Mouse (Mus musculus) heart, embryonic 11.5 days (tissue): ENCODE results near the gene Ntrk1. TPM values are rescaled to one million over a fixed set of nuclear protein-coding genes. Genes with fewer than 3 reads are reported as not detected.

ENCODE experiments used
- ATAC-seq: fragments of 200-750 bp; cut with Nextera tagmentation; replicated peaks from 2 replicates; pipeline ENCODE4 v1.8.0; 2017; ENCODE audit warnings: moderate library complexity; ENCODE audit not compliant: insufficient number of reproducible peaks, low FRiP score, low TSS enrichment
- H3K27ac ChIP-seq: fragments of 300-500 bp; sonication (generic); 2 replicates; pipeline ENCODE4 v1.5.1; 2014; ENCODE audit warnings: mild to moderate bottlenecking, low read depth, low read length
- H3K27me3 ChIP-seq: fragments of 300-500 bp; sonication (generic); 2 replicates; pipeline ENCODE4 v1.6.1; 2014; ENCODE audit warnings: mild to moderate bottlenecking, low read length, mixed read lengths; ENCODE audit not compliant: control insufficient read depth, insufficient read depth
- H3K36me3 ChIP-seq: fragments of 300-500 bp; sonication (generic); 2 replicates; pipeline ENCODE4 v1.6.1; 2014; ENCODE audit warnings: mild to moderate bottlenecking, low read length, moderate library complexity, mixed read lengths; ENCODE audit not compliant: control insufficient read depth, insufficient read depth
- H3K4me1 ChIP-seq: fragments of 300-500 bp; sonication (generic); 2 replicates; pipeline ENCODE4 v1.6.1; 2014; ENCODE audit warnings: low read length; ENCODE audit not compliant: control insufficient read depth, insufficient read depth
- H3K4me2 ChIP-seq: fragments of 300-500 bp; sonication (generic); 2 replicates; pipeline ENCODE4 v1.6.1; 2014; ENCODE audit warnings: mild to moderate bottlenecking, moderate library complexity
- H3K4me3 ChIP-seq: fragments of 300-500 bp; sonication (generic); 2 replicates; pipeline ENCODE4 v1.5.1; 2014; ENCODE audit warnings: low read depth, low read length
- H3K9ac ChIP-seq: fragments of 300-500 bp; sonication (generic); 2 replicates; pipeline ENCODE4 v1.6.1; 2014; ENCODE audit warnings: mild to moderate bottlenecking, low read depth, low read length, moderate library complexity
- H3K9me3 ChIP-seq: fragments of 300-500 bp; sonication (generic); replicated peaks from 2 replicates; pipeline ENCODE4 v1.6.1; 2016; ENCODE audit warnings: low read length; ENCODE audit not compliant: control insufficient read depth
- WGBS: fragments of 180-500 bp; shearing (Covaris S2); extraction: QIAGEN DNeasy Blood & Tissue Kit; methylation state at CpG from one replicate; pipeline ENCODE4 v1.1.7; 2014; ENCODE audit not compliant: insufficient replicate concordance; 5-methylcytosine and 5-hydroxymethylcytosine counted together
- polyA plus RNA-seq: library from polyadenylated mRNA; unstranded; fragments of >200 nt; fragmentation: Nextera tagmentation; extraction: Ambion mirVana; gene quantifications from 2 replicates; pipeline ENCODE4 v1.2.1, GENCODE M21; 2014

Gene Ntrk1
- polyA plus RNA-seq, 1 experiment from 2014 or later, result 0.30 TPM

DNA sequence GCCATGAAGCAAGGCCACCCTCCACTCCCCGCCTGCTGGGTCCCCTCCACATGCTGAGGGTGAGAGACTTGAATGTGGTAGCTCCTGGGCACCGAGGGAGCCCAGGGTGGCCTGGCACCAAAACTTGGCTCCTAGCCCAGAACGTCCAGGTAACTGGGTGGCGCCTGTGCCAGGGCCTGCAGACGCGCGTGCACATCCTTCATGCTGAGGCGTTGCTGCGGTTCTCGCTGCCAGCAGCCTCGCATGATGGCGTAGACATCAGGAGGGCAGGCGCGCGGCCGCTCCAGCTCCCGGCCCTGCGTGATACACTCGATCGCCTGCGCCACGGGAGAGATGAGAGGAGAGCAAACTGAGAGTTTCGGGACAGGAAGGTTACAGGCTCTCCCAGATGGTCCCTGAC, 16.7 kb downstream of the Ntrk1 start:
- Histone ChIP-seq H3K4me1 (no peaks in the 10 kb centered on the region), H3K9ac (no peak overlapping the region), H3K9me3 (no peaks in the 10 kb centered on the region), H3K27ac (no peak overlapping the region), H3K27me3 (peaks cover 68% of the 10 kb centered on the region), H3K4me2 (no peak overlapping the region), H3K4me3 (no peak overlapping the region; the same call in 1 of the 2 replicates), H3K36me3 (no peaks in the 10 kb centered on the region)
- WGBS, result 56% methylated on average over 23 of the region's 23 CpGs
- no peak for ATAC-seq

- Histone ChIP-seq H3K9me3 (no peaks in the 10 kb centered on the region), H3K4me2 (no peak overlapping the region), H3K27ac (no peak overlapping the region), H3K4me1 (no peaks in the 10 kb centered on the region), H3K27me3 (peaks cover 48% of the 10 kb centered on the region), H3K9ac (no peak overlapping the region), H3K4me3 (no peak overlapping the region), H3K36me3 (no peaks in the 10 kb centered on the region)
- 47% methylated on average over 6 of the region's 6 CpGs for WGBS
- no peak for ATAC-seq
Observed at GRCm38 (mm10) chr3:87771088-87771487, 23.9 kb downstream of the Ntrk1 start.

- Histone ChIP-seq H3K4me1 (peaks cover 4% of the 10 kb centered on the region), H3K9ac (no peak overlapping the region), H3K4me3 (no peak overlapping the region), H3K27ac (no peak overlapping the region), H3K36me3 (no peaks in the 10 kb centered on the region), H3K27me3 (peaks cover 40% of the 10 kb centered on the region), H3K4me2 (no peak overlapping the region), H3K9me3 (no peaks in the 10 kb centered on the region)
- no peak for ATAC-seq
- WGBS, result 0% methylated on average over 4 of the region's 4 CpGs
Observed at GRCm38 (mm10) chr3:87770280-87770679, 24.7 kb downstream of the Ntrk1 start.

DNA sequence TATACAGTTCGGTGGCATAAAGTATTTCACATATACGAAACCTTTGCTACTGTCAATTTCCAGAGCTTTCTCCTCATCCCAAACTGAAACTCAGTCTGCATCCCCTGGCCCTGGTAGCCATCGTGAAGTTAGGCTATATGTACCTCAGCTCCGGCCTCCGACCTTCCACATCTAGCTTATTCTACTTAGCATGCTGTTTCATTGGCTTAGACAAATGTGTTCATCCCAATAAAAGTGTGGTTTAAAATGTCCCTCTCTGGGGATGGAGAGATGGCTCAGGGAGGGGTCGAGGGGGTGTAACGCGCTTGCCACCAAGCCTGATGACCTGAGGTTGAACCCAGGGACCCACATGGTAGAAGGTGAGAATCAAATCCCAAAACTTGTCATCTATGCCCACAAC, 25.5 kb downstream of the Ntrk1 start:
- H3K4me2 ChIP-seq, result no peak overlapping the region
- WGBS, result 70% methylated on average over 8 of the region's 8 CpGs
- no peak overlapping the region for H3K4me3 ChIP-seq
- no peak overlapping the region for H3K27ac ChIP-seq
- ATAC-seq, result no peak
- H3K9me3 ChIP-seq, result no peaks in the 10 kb centered on the region
- no peaks in the 10 kb centered on the region for H3K36me3 ChIP-seq
- peaks cover 34% of the 10 kb centered on the region for H3K27me3 ChIP-seq
- H3K4me1 ChIP-seq, result peaks cover 12% of the 10 kb centered on the region
- H3K9ac ChIP-seq, result no peak overlapping the region

DNA sequence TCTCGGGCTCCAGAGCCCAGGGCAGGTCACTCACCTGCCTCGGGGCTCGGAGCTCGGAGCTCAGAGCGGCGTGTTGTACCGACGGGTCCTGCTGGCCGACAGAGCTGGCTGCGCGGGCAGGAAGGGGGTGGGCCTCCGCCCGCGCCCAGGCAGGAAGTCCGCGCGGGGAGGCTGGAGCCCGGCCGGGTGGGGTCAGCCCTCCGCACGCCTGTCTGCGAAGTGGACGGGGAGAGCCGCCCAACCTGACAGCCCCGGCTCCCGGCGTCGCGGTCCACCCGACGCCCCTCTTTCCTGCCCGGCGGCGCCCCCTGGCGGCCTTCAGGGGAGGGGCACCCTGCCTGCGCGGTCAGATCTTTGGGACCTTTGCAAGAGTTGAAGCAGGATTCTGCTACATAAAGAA, 26.1 kb downstream of the Ntrk1 start:
- Histone ChIP-seq H3K4me2 (peak overlapping the region; percentile 60), H3K4me1 (peaks cover 18% of the 10 kb centered on the region), H3K9ac (peak overlapping the region; percentile 53), H3K9me3 (no peaks in the 10 kb centered on the region), H3K4me3 (peak overlapping the region; percentile 49), H3K36me3 (no peaks in the 10 kb centered on the region), H3K27me3 (peaks cover 31% of the 10 kb centered on the region), H3K27ac (peak overlapping the region; percentile 25)
- WGBS, result 1% methylated on average over 34 of the region's 37 CpGs
- ATAC-seq, result peak; percentile 78

GRCm38 (mm10) chr3:87768431-87768830, 26.5 kb downstream of the Ntrk1 start:
- Histone ChIP-seq H3K36me3 (no peaks in the 10 kb centered on the region), H3K4me1 (peaks cover 22% of the 10 kb centered on the region), H3K27me3 (peaks cover 29% of the 10 kb centered on the region), H3K4me3 (peak overlapping the region; percentile 49), H3K9me3 (no peaks in the 10 kb centered on the region), H3K27ac (peak overlapping the region; percentile 25), H3K4me2 (peak overlapping the region; percentile 60), H3K9ac (peak overlapping the region; percentile 53)
- no peak for ATAC-seq
- WGBS, result 42% methylated on average over 6 of the region's 6 CpGs

DNA sequence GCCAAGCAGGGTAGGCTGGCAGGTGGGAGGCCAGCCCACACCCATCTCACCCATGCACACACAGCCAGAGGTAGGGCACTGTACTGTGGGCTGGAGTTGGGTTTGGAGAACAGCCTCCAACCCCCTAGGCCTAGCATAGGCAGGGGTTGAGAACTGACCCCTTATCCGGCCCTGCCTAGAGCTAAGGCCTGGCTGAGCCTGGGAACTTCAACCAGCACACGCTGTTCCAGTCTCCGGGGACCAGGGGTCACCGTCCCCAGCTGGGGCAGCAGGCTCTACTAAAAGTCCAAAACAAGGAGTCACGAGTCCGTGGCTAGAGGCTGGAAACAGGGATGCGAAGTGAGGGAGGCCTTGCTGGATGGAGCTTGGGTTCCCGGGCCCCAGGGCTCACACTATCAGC, 27.2 kb downstream of the Ntrk1 start:
- Histone ChIP-seq H3K9ac (peak overlapping the region; percentile 53), H3K4me1 (peaks cover 24% of the 10 kb centered on the region), H3K4me2 (peak overlapping the region; percentile 60), H3K27ac (no peak overlapping the region), H3K27me3 (peaks cover 25% of the 10 kb centered on the region), H3K36me3 (no peaks in the 10 kb centered on the region), H3K9me3 (no peaks in the 10 kb centered on the region), H3K4me3 (peak overlapping the region; percentile 49)
- ATAC-seq, result no peak
- WGBS, result 57% methylated on average over 8 of the region's 8 CpGs

GRCm38 (mm10) chr3:87766284-87766667, 28.7 kb downstream of the Ntrk1 start:
- no peaks in the 10 kb centered on the region for H3K9me3 ChIP-seq
- no peaks in the 10 kb centered on the region for H3K36me3 ChIP-seq
- no peak overlapping the region for H3K27ac ChIP-seq
- peaks cover 24% of the 10 kb centered on the region for H3K4me1 ChIP-seq
- H3K4me2 ChIP-seq, result no peak overlapping the region; the same call in 1 of the 2 replicates
- H3K27me3 ChIP-seq, result peaks cover 16% of the 10 kb centered on the region
- ATAC-seq, result no peak
- H3K4me3 ChIP-seq, result no peak overlapping the region
- H3K9ac ChIP-seq, result no peak overlapping the region
- WGBS, result 71% methylated on average over 3 of the region's 3 CpGs

- H3K4me3 ChIP-seq, result no peak overlapping the region
- H3K27ac ChIP-seq, result peak overlapping the region; percentile 86
- H3K27me3 ChIP-seq, result peaks cover 12% of the 10 kb centered on the region
- H3K9me3 ChIP-seq, result no peaks in the 10 kb centered on the region
- ATAC-seq, result no peak
- 64% methylated on average over 5 of the region's 5 CpGs for WGBS
- H3K36me3 ChIP-seq, result no peaks in the 10 kb centered on the region
- peak overlapping the region; percentile 50 for H3K4me2 ChIP-seq
- H3K4me1 ChIP-seq, result peaks cover 24% of the 10 kb centered on the region
- H3K9ac ChIP-seq, result no peak overlapping the region
Observed at GRCm38 (mm10) chr3:87765631-87766283, 29.2 kb downstream of the Ntrk1 start.
